Mouse (Mus musculus) neural tube, embryonic 12.5 days (tissue): ENCODE data around the gene Kng1. TPM values are rescaled to one million over a fixed set of nuclear protein-coding genes. Genes with fewer than 3 reads are reported as not detected.

Experiments
- ATAC-seq: fragments of 200-750 bp; cut with Nextera tagmentation; 2 replicates; pipeline ENCODE4 v1.8.0; 2017; ENCODE audit warnings: low read depth, mild to moderate bottlenecking, moderate TSS enrichment, moderate library complexity; ENCODE audit not compliant: low FRiP score
- H3K27ac ChIP-seq: fragments of 300-500 bp; sonication (generic); 2 replicates; pipeline ENCODE4 v1.5.1; 2016
- H3K27me3 ChIP-seq: fragments of 300-500 bp; sonication (generic); replicated peaks from 2 replicates; pipeline ENCODE4 v1.6.1; 2016; ENCODE audit warnings: mild to moderate bottlenecking
- H3K36me3 ChIP-seq: fragments of 300-500 bp; sonication (generic); 2 replicates; pipeline ENCODE4 v1.6.1; 2016; ENCODE audit warnings: mild to moderate bottlenecking
- H3K4me1 ChIP-seq: fragments of 300-500 bp; sonication (generic); 2 replicates; pipeline ENCODE4 v1.6.1; 2016
- H3K4me2 ChIP-seq: fragments of 300-500 bp; sonication (generic); replicated peaks from 2 replicates; pipeline ENCODE4 v1.6.1; 2016; ENCODE audit warnings: mild to moderate bottlenecking
- H3K4me3 ChIP-seq: fragments of 300-500 bp; sonication (generic); 2 replicates; pipeline ENCODE4 v1.5.1; 2016
- H3K9ac ChIP-seq: fragments of 300-500 bp; sonication (generic); 2 replicates; pipeline ENCODE4 v1.6.1; 2016; ENCODE audit warnings: mild to moderate bottlenecking
- H3K9me3 ChIP-seq: fragments of 300-500 bp; sonication (generic); 2 replicates; pipeline ENCODE4 v1.6.1; 2016; ENCODE audit warnings: mild to moderate bottlenecking
- WGBS: fragments of 180-500 bp; shearing (Covaris S2); methylation state at CpG from one replicate; pipeline ENCODE4 v1.1.7; 2016; 5-methylcytosine and 5-hydroxymethylcytosine counted together
- microRNA-seq: library from miRNA; unstranded; fragments of <30 nt; microRNA quantifications from one replicate; pipeline ENCODE4, GENCODE M21; 2017
- polyA plus RNA-seq: library from polyadenylated mRNA; unstranded; fragments of >200 nt; fragmentation: Nextera tagmentation; extraction: Ambion mirVana; gene quantifications from 2 replicates; pipeline ENCODE4 v1.2.1, GENCODE M21; 2016

The Kng1 gene
- polyA plus RNA-seq, 1 experiment from 2014 or later = 0.20 TPM

GRCm38 (mm10) chr16:23124398-23124797, 66.7 kb downstream of the Kng1 start:
- H3K9me3 ChIP-seq = no peaks in the 10 kb centered on the region
- peaks cover 40% of the 10 kb centered on the region for H3K36me3 ChIP-seq
- ATAC-seq = no peak
- no peak overlapping the region for H3K9ac ChIP-seq
- no peak overlapping the region for H3K27ac ChIP-seq
- H3K27me3 ChIP-seq = no peaks in the 10 kb centered on the region
- H3K4me1 ChIP-seq = peaks cover 19% of the 10 kb centered on the region
- 90% methylated on average over 4 of the region's 4 CpGs for WGBS
- H3K4me2 ChIP-seq = no peak overlapping the region
- no peak overlapping the region for H3K4me3 ChIP-seq

DNA sequence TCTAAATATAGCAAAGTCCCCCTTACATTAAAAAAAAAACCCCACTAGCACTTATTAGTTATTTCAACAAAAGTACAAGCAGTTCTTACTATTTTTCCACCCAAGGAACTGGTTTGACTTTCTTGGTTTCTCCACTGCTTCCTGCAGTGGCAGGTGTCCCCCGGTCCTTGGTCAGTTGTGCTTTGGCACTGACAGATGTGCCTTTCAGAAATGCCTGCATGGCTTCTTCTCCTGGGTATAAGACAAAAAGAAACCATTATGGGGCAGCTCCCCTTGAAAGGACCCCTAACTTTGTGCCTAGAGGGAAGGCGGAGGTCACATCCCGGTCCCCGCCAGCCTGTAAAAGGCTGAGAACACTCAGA, 69.6 kb downstream of the Kng1 start:
- H3K27ac ChIP-seq = peak overlapping the region; percentile 92; the same call in 1 of the 2 replicates
- no peaks in the 10 kb centered on the region for H3K27me3 ChIP-seq
- no peaks in the 10 kb centered on the region for H3K9me3 ChIP-seq
- H3K4me3 ChIP-seq = peak overlapping the region; percentile 74
- ATAC-seq = no peak; the same call in 1 of the 2 replicates
- H3K36me3 ChIP-seq = peaks cover 16% of the 10 kb centered on the region
- peak overlapping the region; percentile 87 for H3K9ac ChIP-seq
- peak overlapping the region; percentile 79 for H3K4me2 ChIP-seq
- H3K4me1 ChIP-seq = peaks cover 19% of the 10 kb centered on the region
- WGBS = 2% methylated on average over 4 of the region's 4 CpGs

GRCm38 (mm10) chr16:23127673-23128375, 70.2 kb downstream of the Kng1 start, which contains the start of gene Rfc4:
Gene Rfc4, minus strand, starts transcription at chr16:23127737.
- H3K4me3 ChIP-seq = peak within 1 kb of the TSS; percentile 74
- peak; percentile 95 for ATAC-seq
- no peaks in the 10 kb centered on the region for H3K9me3 ChIP-seq
- under 1% methylated on average over 51 of the region's 51 CpGs for WGBS
- H3K27me3 ChIP-seq = no peaks in the 10 kb centered on the region
- peak within 1 kb of the TSS; percentile 79 for H3K4me2 ChIP-seq
- peaks cover 11% of the 10 kb centered on the region for H3K36me3 ChIP-seq
- H3K9ac ChIP-seq = peak within 1 kb of the TSS; percentile 87
- peaks cover 19% of the 10 kb centered on the region for H3K4me1 ChIP-seq
- peak within 1 kb of the TSS; percentile 92 for H3K27ac ChIP-seq

- Histone ChIP-seq H3K27me3 (no peaks in the 10 kb centered on the region), H3K4me2 (no peak overlapping the region), H3K4me3 (no peak overlapping the region), H3K9ac (no peak overlapping the region), H3K36me3 (no peaks in the 10 kb centered on the region), H3K4me1 (peaks cover 19% of the 10 kb centered on the region), H3K9me3 (no peaks in the 10 kb centered on the region), H3K27ac (no peak overlapping the region)
- WGBS = 90% methylated on average over 3 of the region's 3 CpGs
- no peak for ATAC-seq
Observed at GRCm38 (mm10) chr16:23130303-23130702, 72.6 kb downstream of the Kng1 start.

Small RNA genes within 50 kb of the gene (microRNA-seq; reads per million reads assigned to microRNA genes)
- 0.66 reads per million for gene Gm49346

Other genes with a start within 250 kb of the Kng1 start
- not detected in 2 replicates for gene Crygs, start 246.3 kb upstream of the Kng1 start, polyA plus RNA-seq
- 28.9 and 31.8 TPM in 2 replicates for gene Tbccd1, start 200.2 kb upstream of the Kng1 start, polyA plus RNA-seq
- gene Dnajb11, start 200.0 kb upstream of the Kng1 start, polyA plus RNA-seq = 107 and 112 TPM in 2 replicates
- gene Ahsg, start 166.6 kb upstream of the Kng1 start, polyA plus RNA-seq = 0.29 and 0.40 TPM in 2 replicates
- not detected in 2 replicates for gene Fetub, start 139.5 kb upstream of the Kng1 start, polyA plus RNA-seq
- not detected in 2 replicates for gene Hrg, start 106.8 kb upstream of the Kng1 start, polyA plus RNA-seq
- gene Kng2, start 28.4 kb upstream of the Kng1 start, polyA plus RNA-seq = 0.33 and 0.46 TPM in 2 replicates
- gene Eif4a2, start 49.6 kb downstream of the Kng1 start, polyA plus RNA-seq = 223 and 248 TPM in 2 replicates
- 106 and 112 TPM in 2 replicates for gene Rfc4, start 69.9 kb downstream of the Kng1 start, polyA plus RNA-seq
- gene Adipoq, start 88.7 kb downstream of the Kng1 start, polyA plus RNA-seq = not detected in 2 replicates
- gene St6gal1, start 166.9 kb downstream of the Kng1 start, polyA plus RNA-seq = 42.1 and 43.5 TPM in 2 replicates